Mouse (Mus musculus): Measurements from ENCODE around the gene Bcat2.

GRCm38 (mm10) chr7:45564811-45565210 lies 5.1 kb upstream of the Bcat2 start:
- TF ChIP-seq POLR2A (IDR thresholded peaks at IDR 0.05; ENCODE audit: borderline replicate concordance, insufficient read depth, low read length) = no peak
- TF ChIP-seq CTCF (IDR thresholded peaks at IDR 0.05; ENCODE audit: borderline replicate concordance, insufficient read depth, low read depth, low read length) = no peak

Measured in cerebellum, adult 2 months (tissue).